Mouse (Mus musculus): Measurements from ENCODE around the gene Pik3ap1. TPM values are rescaled to one million over a fixed set of nuclear protein-coding genes. Genes with fewer than 3 reads are reported as not detected.

Gene Pik3ap1
- total RNA-seq, 2 experiments from 2014 or later = 1.9 TPM

Other genes starting within 250 kb of the Pik3ap1 start
- 1 to 10 TPM in 1 of 2 experiments, under 1 TPM in 1; 0.89 to 1.1 TPM for gene Tll2, start 178.3 kb downstream of the Pik3ap1 start, total RNA-seq (2021)
- gene Tm9sf3, start 121.1 kb downstream of the Pik3ap1 start, total RNA-seq (2021) = 100 to 1,000 TPM; 138 TPM
- 10 to 100 TPM; 17.0 to 18.1 TPM for gene Lcor, start 97.5 kb upstream of the Pik3ap1 start, total RNA-seq (2021)
- gene Gm340, start 197.3 kb upstream of the Pik3ap1 start, total RNA-seq (2021) = 10 to 100 TPM in 1 of 2 experiments, 1 to 10 TPM in 1; 9.4 to 11.4 TPM

Measured in layer of hippocampus, postnatal 10 days (tissue).